Mouse (Mus musculus) embryonic facial prominence, embryonic 10.5 days (tissue): ENCODE results near the gene Vps51. TPM values are rescaled to one million over a fixed set of nuclear protein-coding genes. Genes with fewer than 3 reads are reported as not detected.
A peak's percentile ranks its signal among the peaks of the same experiment; 100 is the strongest.

Experiments
- DNase-seq: peaks from one replicate; pipeline ENCODE4 v3.0.0-alpha.2; 2017; ENCODE audit warnings: low spot score
- H3K27ac ChIP-seq: fragments of 300-500 bp; sonication (generic); replicated peaks from 2 replicates; pipeline ENCODE4 v1.5.1; 2016; ENCODE audit warnings: mild to moderate bottlenecking
- H3K27me3 ChIP-seq: fragments of 300-500 bp; sonication (generic); replicated peaks from 2 replicates; pipeline ENCODE4 v1.6.1; 2016; ENCODE audit warnings: low read depth, mild to moderate bottlenecking; ENCODE audit not compliant: poor library complexity, severe bottlenecking
- H3K36me3 ChIP-seq: fragments of 300-500 bp; sonication (generic); replicated peaks from 2 replicates; pipeline ENCODE4 v1.6.1; 2016; ENCODE audit warnings: mild to moderate bottlenecking, moderate library complexity
- H3K4me1 ChIP-seq: fragments of 300-500 bp; sonication (generic); 2 replicates; pipeline ENCODE4 v1.6.1; 2016
- H3K4me3 ChIP-seq: fragments of 300-500 bp; sonication (generic); 2 replicates; pipeline ENCODE4 v1.5.1; 2016; ENCODE audit warnings: mild to moderate bottlenecking, moderate library complexity
- H3K9me3 ChIP-seq: fragments of 300-500 bp; sonication (generic); 2 replicates; pipeline ENCODE4 v1.6.1; 2016; ENCODE audit warnings: mild to moderate bottlenecking
- WGBS: fragments of 180-500 bp; shearing (Covaris S2); methylation state at CpG from one replicate; pipeline ENCODE4 v1.1.7; 2016; 5-methylcytosine and 5-hydroxymethylcytosine counted together
- polyA plus RNA-seq: library from polyadenylated mRNA; unstranded; fragments of >200 nt; fragmentation: Nextera tagmentation; extraction: Ambion mirVana; gene quantifications from 2 replicates; pipeline ENCODE4 v1.2.1, GENCODE M21; 2016

Vps51 gene
- polyA plus RNA-seq, 1 experiment from 2014 or later: 70.5 TPM

- Histone ChIP-seq H3K9me3 (no peaks in the 10 kb centered on the region), H3K27ac (no peak overlapping the region), H3K4me1 (peaks cover 27% of the 10 kb centered on the region), H3K27me3 (no peaks in the 10 kb centered on the region), H3K4me3 (no peak overlapping the region), H3K36me3 (peaks cover 21% of the 10 kb centered on the region)
- 83% methylated on average over 4 of the region's 4 CpGs for WGBS
- DNase-seq: no peak
These were observed 27.4 kb upstream of the Vps51 start for GRCm38 (mm10) chr19:6104476-6104875.

- peaks cover 27% of the 10 kb centered on the region for H3K4me1 ChIP-seq
- no peak overlapping the region for H3K4me3 ChIP-seq
- H3K27ac ChIP-seq: peak overlapping the region; percentile 70
- peaks cover 35% of the 10 kb centered on the region for H3K36me3 ChIP-seq
- DNase-seq: no peak
- H3K9me3 ChIP-seq: no peaks in the 10 kb centered on the region
- no peaks in the 10 kb centered on the region for H3K27me3 ChIP-seq
- 80% methylated on average over 6 of the region's 6 CpGs for WGBS
These were observed 25.3 kb upstream of the Vps51 start for GRCm38 (mm10) chr19:6102169-6102853.

- H3K4me3 ChIP-seq: no peak overlapping the region
- peaks cover 21% of the 10 kb centered on the region for H3K4me1 ChIP-seq
- 32% methylated on average over 6 of the region's 6 CpGs for WGBS
- no peaks in the 10 kb centered on the region for H3K27me3 ChIP-seq
- peak; percentile 26 for DNase-seq
- H3K27ac ChIP-seq: no peak overlapping the region; the same call in 1 of the 2 replicates
- no peaks in the 10 kb centered on the region for H3K9me3 ChIP-seq
- peaks cover 45% of the 10 kb centered on the region for H3K36me3 ChIP-seq
These were observed 24.2 kb upstream of the Vps51 start for GRCm38 (mm10) chr19:6101186-6101585.

GRCm38 (mm10) chr19:6097847-6098246, 20.8 kb upstream of the Vps51 start:
- no peaks in the 10 kb centered on the region for H3K9me3 ChIP-seq
- no peaks in the 10 kb centered on the region for H3K27me3 ChIP-seq
- H3K36me3 ChIP-seq: peaks cover 73% of the 10 kb centered on the region
- no peak for DNase-seq
- H3K4me1 ChIP-seq: peaks cover 15% of the 10 kb centered on the region
- H3K27ac ChIP-seq: no peak overlapping the region
- H3K4me3 ChIP-seq: no peak overlapping the region
- WGBS: 92% methylated on average over 3 of the region's 3 CpGs

GRCm38 (mm10) chr19:6094119-6094518, 17.1 kb upstream of the Vps51 start, which contains the start of gene AC131692.1:
Gene AC131692.1 (plus strand): TSS chr19:6094419.
- H3K4me1 ChIP-seq: no peaks in the 10 kb centered on the region
- no peaks in the 10 kb centered on the region for H3K9me3 ChIP-seq
- no peaks in the 10 kb centered on the region for H3K27me3 ChIP-seq
- H3K36me3 ChIP-seq: peaks cover 97% of the 10 kb centered on the region
- no peak within 1 kb of the TSS for H3K27ac ChIP-seq
- no peak within 1 kb of the TSS for H3K4me3 ChIP-seq
- 95% methylated on average over 7 of the region's 7 CpGs for whole genome bisulfite sequencing
- DNase-seq: no peak

- Histone ChIP-seq H3K27ac (no peak overlapping the region), H3K4me3 (no peak overlapping the region), H3K4me1 (peaks cover 18% of the 10 kb centered on the region), H3K27me3 (no peaks in the 10 kb centered on the region), H3K36me3 (peaks cover 78% of the 10 kb centered on the region), H3K9me3 (no peaks in the 10 kb centered on the region)
- WGBS: 94% methylated on average over 13 of the region's 13 CpGs
- no peak for DNase-seq
These were observed 11.8 kb upstream of the Vps51 start for GRCm38 (mm10) chr19:6088841-6089240.

GRCm38 (mm10) chr19:6085417-6085879, 8.4 kb upstream of the Vps51 start:
- no peaks in the 10 kb centered on the region for H3K27me3 ChIP-seq
- peak overlapping the region; percentile 90 for H3K4me3 ChIP-seq
- H3K9me3 ChIP-seq: no peaks in the 10 kb centered on the region
- H3K36me3 ChIP-seq: peaks cover 77% of the 10 kb centered on the region
- peak; percentile 83 for DNase-seq
- H3K27ac ChIP-seq: peak overlapping the region; percentile 90
- H3K4me1 ChIP-seq: peaks cover 24% of the 10 kb centered on the region
- WGBS: under 1% methylated on average over 17 of the region's 17 CpGs

- H3K9me3 ChIP-seq: no peaks in the 10 kb centered on the region
- H3K27ac ChIP-seq: peak within 1 kb of the TSS; percentile 90
- peak within 1 kb of the TSS; percentile 90 for H3K4me3 ChIP-seq
- peaks cover 77% of the 10 kb centered on the region for H3K36me3 ChIP-seq
- peaks cover 24% of the 10 kb centered on the region for H3K4me1 ChIP-seq
- H3K27me3 ChIP-seq: no peaks in the 10 kb centered on the region
- peak; percentile 98 for DNase-seq
- WGBS: under 1% methylated on average over 58 of the region's 58 CpGs
These were observed 7.6 kb upstream of the Vps51 start, which contains the start of the genes Zfpl1 and Cdca5 for GRCm38 (mm10) chr19:6084478-6085248. Gene Zfpl1 (minus strand): TSS chr19:6084956. Gene Cdca5 (plus strand): TSS chr19:6084983.

GRCm38 (mm10) chr19:6082156-6082555, 5.1 kb upstream of the Vps51 start, which contains the start of gene Gm28374:
Gene Gm28374 (minus strand): TSS chr19:6082256.
- no peak within 1 kb of the TSS for H3K27ac ChIP-seq
- H3K27me3 ChIP-seq: no peaks in the 10 kb centered on the region
- 90% methylated on average over 9 of the region's 9 CpGs for WGBS
- peaks cover 57% of the 10 kb centered on the region for H3K36me3 ChIP-seq
- no peaks in the 10 kb centered on the region for H3K9me3 ChIP-seq
- peaks cover 31% of the 10 kb centered on the region for H3K4me1 ChIP-seq
- DNase-seq: no peak
- peak within 1 kb of the TSS; percentile 14; the same call in 1 of the 2 replicates for H3K4me3 ChIP-seq

- DNase-seq: no peak
- Histone ChIP-seq H3K27ac (no peak within 1 kb of the TSS), H3K27me3 (no peaks in the 10 kb centered on the region), H3K36me3 (peaks cover 51% of the 10 kb centered on the region), H3K4me1 (peaks cover 30% of the 10 kb centered on the region), H3K4me3 (no peak within 1 kb of the TSS; the same call in 1 of the 2 replicates), H3K9me3 (no peaks in the 10 kb centered on the region)
- 93% methylated on average over 12 of the region's 12 CpGs for WGBS
These were observed 3.0 kb upstream of the Vps51 start, which contains the start of gene Tmem262 for GRCm38 (mm10) chr19:6079983-6080480. Gene Tmem262 (plus strand): TSS chr19:6080033.

GRCm38 (mm10) chr19:6073889-6074288, 3.1 kb downstream of the Vps51 start:
- 96% methylated on average over 5 of the region's 5 CpGs for WGBS

GRCm38 (mm10) chr19:6071261-6071660, 5.8 kb downstream of the Vps51 start:
- H3K4me1 ChIP-seq: peaks cover 30% of the 10 kb centered on the region
- no peaks in the 10 kb centered on the region for H3K9me3 ChIP-seq
- 93% methylated on average over 19 of the region's 19 CpGs for WGBS
- H3K36me3 ChIP-seq: peaks cover 63% of the 10 kb centered on the region
- no peaks in the 10 kb centered on the region for H3K27me3 ChIP-seq
- peak overlapping the region; percentile 21; the same call in 1 of the 2 replicates for H3K4me3 ChIP-seq
- DNase-seq: no peak
- H3K27ac ChIP-seq: no peak overlapping the region

More at GRCm38 (mm10) chr19:6073889-6074288, 3.1 kb downstream of the Vps51 start:
- DNase-seq: no peak
- no peaks in the 10 kb centered on the region for H3K9me3 ChIP-seq
- peaks cover 19% of the 10 kb centered on the region for H3K4me1 ChIP-seq
- H3K27me3 ChIP-seq: no peaks in the 10 kb centered on the region
- no peak overlapping the region for H3K27ac ChIP-seq
- H3K36me3 ChIP-seq: peaks cover 59% of the 10 kb centered on the region
- H3K4me3 ChIP-seq: no peak overlapping the region
